Mouse (Mus musculus) CH12.LX (cell line): ENCODE data around the gene Cdh23.

Experiments used
- CHD2 ChIP-seq: IDR thresholded peaks from 2 replicates; pipeline ENCODE4 v1.6.1; 2011; ENCODE audit warnings: low read length, improper control_type of control experiment
- CTCF ChIP-seq, 2 experiments: IDR thresholded peaks in 1 of 2; conservative IDR thresholded peaks in 1 of 2; 2 replicates each; pipeline ENCODE4 v1.5.1; 2011 to 2012; ENCODE audit warnings: low read depth in 2 of 2, low read length in 2 of 2, improper control_type of control experiment in 1 of 2, inconsistent platforms in 1 of 2, mild to moderate bottlenecking in 1 of 2, moderate library complexity in 1 of 2
- ELF1 ChIP-seq: IDR thresholded peaks from 2 replicates; pipeline ENCODE4 v1.6.1; 2014; ENCODE audit warnings: low read depth, mild to moderate bottlenecking, inconsistent platforms, low read length, improper control_type of control experiment
- EP300 ChIP-seq: IDR thresholded peaks from 2 replicates; pipeline ENCODE4 v1.6.1; 2011; ENCODE audit warnings: low read length, improper control_type of control experiment
- KAT2A ChIP-seq: IDR thresholded peaks from 2 replicates; pipeline ENCODE4 v1.6.1; 2012; ENCODE audit warnings: low read length, improper control_type of control experiment, inconsistent platforms; ENCODE audit not compliant: insufficient replicate concordance
- MAX ChIP-seq: IDR thresholded peaks from 2 replicates; pipeline ENCODE4 v1.6.1; 2011; ENCODE audit warnings: low read length, improper control_type of control experiment
- MXI1 ChIP-seq: IDR thresholded peaks from 2 replicates; pipeline ENCODE4 v1.6.1; 2011; ENCODE audit warnings: mild to moderate bottlenecking, low read depth, low read length, improper control_type of control experiment
- MYC ChIP-seq: IDR thresholded peaks from 2 replicates; pipeline ENCODE4 v1.6.1; 2011; ENCODE audit warnings: low read depth, mild to moderate bottlenecking, improper control_type of control experiment, low read length
- POLR2A ChIP-seq: IDR thresholded peaks from 2 replicates; pipeline ENCODE4 v1.6.1; 2011; ENCODE audit warnings: low read depth, mild to moderate bottlenecking, improper control_type of control experiment, low read length
- SMC3 ChIP-seq: IDR thresholded peaks from 2 replicates; pipeline ENCODE4 v1.6.1; 2011; ENCODE audit warnings: low read depth, low read length, improper control_type of control experiment
- TBP ChIP-seq: conservative IDR thresholded peaks from 2 replicates; pipeline ENCODE4 v1.6.1; 2011; ENCODE audit warnings: low read depth, low read length, improper control_type of control experiment
- USF1 ChIP-seq: IDR thresholded peaks from 2 replicates; pipeline ENCODE4 v1.6.1; 2014; ENCODE audit warnings: low read depth, mild to moderate bottlenecking, inconsistent platforms, low read length, improper control_type of control experiment
- ZC3H11A ChIP-seq: IDR thresholded peaks from 2 replicates; pipeline ENCODE4 v1.6.1; 2012; ENCODE audit warnings: low read depth, mild to moderate bottlenecking, inconsistent platforms, low read length, improper control_type of control experiment
- ZMIZ1 ChIP-seq: IDR thresholded peaks from 2 replicates; pipeline ENCODE4 v1.6.1; 2012; ENCODE audit warnings: low read depth, mild to moderate bottlenecking, inconsistent platforms, low read length, improper control_type of control experiment

GRCm38 (mm10) chr10:60361615-60362309 lies 334.5 kb downstream of the Cdh23 start:
- TF ChIP-seq TBP (no peak), CTCF (conservative IDR thresholded peaks at IDR 0.05 in 1 of 2, IDR thresholded peaks at IDR 0.05 in 1 of 2; ENCODE audit: low read depth in 2 of 2, low read length in 2 of 2) (no peak), POLR2A (no peak), EP300 (no peak), ZMIZ1 (no peak), KAT2A (no peak), CHD2 (no peak), ZC3H11A (no peak), MAX (no peak), ELF1 (no peak), USF1 (no peak), SMC3 (no peak), MYC (no peak), MXI1 (no peak)
